Mouse (Mus musculus): ENCODE results near the gene Aloxe3. TPM values are rescaled to one million over a fixed set of nuclear protein-coding genes. Genes with fewer than 3 reads are reported as not detected.

The Aloxe3 gene
- total RNA-seq, 2 experiments from 2014 or later: not detected

DNA sequence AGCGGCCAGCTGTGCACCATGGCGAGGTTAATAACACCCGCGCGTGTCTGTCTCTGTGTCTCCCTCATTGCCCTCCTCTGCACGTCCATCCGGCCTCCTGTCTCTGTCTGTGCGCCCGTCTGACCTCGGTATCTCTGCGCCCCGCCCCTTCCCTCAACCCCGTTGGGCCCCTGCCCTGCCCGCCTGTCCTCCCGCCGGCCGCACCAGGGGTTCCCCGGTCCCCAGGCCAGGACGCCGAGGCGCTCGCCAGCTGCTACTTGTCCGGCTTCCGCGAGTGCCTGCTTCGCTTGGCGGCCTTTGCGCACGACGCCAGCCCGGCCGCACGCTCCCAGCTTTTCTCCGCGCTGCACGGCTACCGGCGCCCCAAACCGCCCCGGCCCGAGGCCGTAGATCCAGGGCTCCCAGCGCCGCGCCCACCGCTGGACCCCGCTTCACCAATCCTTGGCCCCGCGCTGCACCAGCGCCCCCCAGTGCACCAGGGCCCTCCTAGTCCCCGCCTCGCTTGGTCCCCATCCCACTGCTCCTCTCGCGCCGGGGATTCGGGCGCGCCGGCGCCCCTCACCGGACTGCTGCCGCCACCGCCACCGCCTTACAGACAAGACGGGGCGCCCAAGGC, 3.3 kb upstream of the Aloxe3 start, which contains the start of gene 9130213A22Rik:
Gene 9130213A22Rik (minus strand): TSS at position 254 of the 616 bp plus-strand sequence.
- peak; percentile 87 to 94 for DNase-seq
- intact Hi-C loops (cut with DNase I): loop anchor here (1.0 kb wide), 1 partner anchor 30 kb away; no protein-coding TSS in a partner anchor

- peak; percentile 89 to 90 for DNase-seq
- intact Hi-C loops (cut with DNase I): no loop called here
Observed at GRCm38 (mm10) chr11:69123056-69123692, 2.5 kb upstream of the Aloxe3 start.

DNA sequence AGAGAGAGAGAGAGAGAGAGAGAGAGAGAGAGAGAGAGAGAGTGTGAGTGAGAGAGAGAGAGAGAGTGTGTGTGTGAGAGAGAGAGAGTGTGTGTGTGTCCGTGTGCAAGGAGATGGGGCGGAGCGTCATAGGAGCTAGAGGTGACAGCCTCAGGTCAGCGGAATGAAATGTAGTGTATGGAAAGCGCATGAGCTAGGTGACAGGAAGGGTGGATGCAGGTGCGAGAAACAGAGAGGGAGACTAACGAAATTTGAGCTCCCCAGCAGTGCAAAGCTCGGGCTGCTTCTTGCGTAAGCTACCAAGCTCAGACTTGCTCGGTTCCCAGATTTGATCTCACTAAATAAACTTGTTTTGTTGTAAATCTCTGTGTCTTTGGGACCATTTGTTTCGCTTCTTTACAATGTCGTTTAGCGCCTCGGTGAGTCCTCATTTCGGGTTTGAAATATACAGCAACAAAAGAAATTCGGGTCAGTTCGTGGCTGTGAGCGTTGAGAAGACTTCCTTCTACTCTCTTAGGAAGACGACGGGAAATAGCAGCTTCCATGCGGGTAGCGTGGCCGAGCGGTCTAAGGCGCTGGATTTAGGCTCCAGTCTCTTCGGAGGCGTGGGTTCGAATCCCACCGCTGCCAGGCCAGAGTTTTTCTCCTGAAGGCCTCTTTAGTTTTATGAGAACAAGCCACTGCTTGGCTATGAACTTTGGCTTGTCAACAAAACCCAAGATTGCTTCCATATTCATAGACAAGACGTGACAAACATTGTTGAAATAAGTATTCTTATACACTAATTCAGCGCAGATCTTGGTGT, 1.8 kb upstream of the Aloxe3 start:
- intact Hi-C loops (cut with DNase I): loop anchor here (1.0 kb wide), 2 partner anchors 61 to 83 kb away; no protein-coding TSS in a partner anchor
- DNase-seq: peak; percentile 91 to 94

DNA sequence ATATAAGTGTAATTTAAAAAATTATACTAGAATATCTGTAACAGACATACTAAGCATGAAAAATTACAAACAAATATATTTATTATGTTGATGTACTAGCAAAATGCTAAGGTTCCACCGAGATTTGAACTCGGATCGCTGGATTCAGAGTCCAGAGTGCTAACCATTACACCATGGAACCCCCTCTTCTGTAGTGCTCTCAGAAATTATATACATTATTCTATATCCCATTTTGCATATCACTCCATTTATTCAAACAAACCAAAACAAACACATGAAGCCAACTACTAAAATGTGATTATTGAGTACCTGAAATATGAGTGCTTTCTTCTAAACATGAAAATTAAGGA, 1.2 kb upstream of the Aloxe3 start:
- peak; percentile 69 to 70 for DNase-seq
- intact Hi-C loops (cut with DNase I): loop anchor here (1.0 kb wide), 2 partner anchors 61 to 83 kb away; no protein-coding TSS in a partner anchor

GRCm38 (mm10) chr11:69125041-69125851, 450 bp upstream of the Aloxe3 start:
- peak; percentile 81 to 84 for DNase-seq
- intact Hi-C loops (cut with DNase I): loop anchor here (5.0 kb wide), 2 partner anchors 117 to 223 kb away; partner anchors contain the start of gene Rpl26

DNA sequence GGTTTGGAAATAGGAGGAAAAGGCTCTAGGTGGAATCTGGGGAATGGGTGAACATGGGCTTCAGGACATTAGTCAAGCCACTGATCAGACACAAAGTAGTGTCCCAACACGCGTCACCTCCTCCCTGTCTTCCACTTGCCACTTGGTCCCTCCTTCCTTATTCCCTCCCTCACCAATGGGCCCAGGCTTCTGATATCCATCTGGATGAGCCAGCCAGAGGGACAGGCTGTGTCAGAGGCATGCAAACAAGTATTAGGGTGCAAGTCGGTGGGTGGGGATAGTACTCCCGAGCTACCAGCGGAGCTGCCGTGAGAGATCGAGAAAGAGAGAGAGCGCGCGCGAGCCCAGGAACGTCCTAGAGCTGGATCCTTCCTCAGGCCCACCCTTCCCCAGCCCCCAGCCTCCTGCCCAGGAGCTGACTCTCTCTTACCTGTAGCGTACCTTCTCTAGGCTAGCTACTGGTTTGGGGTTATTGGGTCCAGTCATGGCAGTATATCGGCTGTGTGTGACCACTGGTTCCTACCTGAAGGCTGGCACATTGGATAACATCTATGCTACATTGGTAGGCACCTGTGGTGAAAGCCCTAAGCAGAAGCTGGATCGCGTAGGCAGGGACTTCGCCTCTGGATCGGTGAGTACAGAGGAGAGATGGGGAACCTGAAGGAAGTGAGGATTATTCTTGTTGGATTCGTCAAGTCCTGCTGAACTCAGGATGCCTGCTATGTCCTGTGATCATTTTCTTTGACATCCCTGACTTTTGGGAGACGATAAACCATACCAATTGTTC, 416 bp downstream of the Aloxe3 start:
- intact Hi-C loops (cut with DNase I): loop anchor here (5.0 kb wide), 2 partner anchors 116 to 224 kb away; partner anchors contain the start of gene Rpl26
- peak in 1 of 2 experiments; percentile 16 for DNase-seq

DNA sequence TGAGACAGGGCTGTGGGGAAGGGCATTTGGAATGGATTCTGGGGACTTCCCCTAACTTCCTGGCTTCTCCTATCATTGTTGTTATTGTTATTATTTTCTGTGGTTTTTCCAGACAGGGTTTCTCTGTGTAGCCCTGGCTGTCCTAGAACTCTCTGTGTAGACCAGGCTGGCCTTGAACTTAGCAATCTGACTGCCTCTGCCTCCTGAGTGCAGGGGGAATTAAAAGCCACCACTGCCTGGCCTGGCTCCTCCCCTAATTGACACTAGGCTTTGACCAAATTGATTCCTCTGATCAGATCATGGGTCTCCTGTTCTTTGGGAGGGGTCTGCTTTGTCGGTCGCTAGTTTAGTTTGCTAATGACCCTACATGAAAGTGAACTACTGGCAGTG, 1.0 kb downstream of the Aloxe3 start:
- intact Hi-C loops (cut with DNase I): loop anchor here (1.0 to 5.0 kb wide), 3 partner anchors 23 to 224 kb away; partner anchors contain the start of gene Rpl26
- DNase-seq: no peak

GRCm38 (mm10) chr11:69128426-69129122, 2.9 kb downstream of the Aloxe3 start:
- DNase-seq: no peak
- intact Hi-C loops (cut with DNase I): loop anchor here (5.0 kb wide), 2 partner anchors 114 to 226 kb away; partner anchors contain the start of gene Rpl26

DNA sequence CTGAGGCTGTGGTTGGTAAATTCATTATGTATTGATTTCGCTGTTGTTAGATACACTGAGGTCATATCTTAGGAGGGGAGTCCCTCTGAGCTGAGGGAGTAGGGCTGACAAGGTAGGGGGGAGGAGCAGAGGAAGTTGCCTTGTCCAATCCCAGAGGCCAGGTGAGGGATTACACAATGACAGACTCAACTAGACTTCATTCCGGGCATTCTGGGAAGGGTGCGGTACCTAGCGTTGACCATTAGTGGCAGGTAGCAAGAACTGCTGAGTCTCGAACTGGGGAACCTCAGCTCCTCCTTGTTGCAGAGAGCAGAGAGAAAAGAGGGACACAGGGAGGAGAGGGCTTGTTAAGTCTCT, 7.8 kb downstream of the Aloxe3 start:
- intact Hi-C loops (cut with DNase I): no loop called here
- no peak for DNase-seq

GRCm38 (mm10) chr11:69133923-69134621, 8.4 kb downstream of the Aloxe3 start:
- DNase-seq: peak; percentile 35 to 36
- intact Hi-C loops (cut with DNase I): no loop called here

DNA sequence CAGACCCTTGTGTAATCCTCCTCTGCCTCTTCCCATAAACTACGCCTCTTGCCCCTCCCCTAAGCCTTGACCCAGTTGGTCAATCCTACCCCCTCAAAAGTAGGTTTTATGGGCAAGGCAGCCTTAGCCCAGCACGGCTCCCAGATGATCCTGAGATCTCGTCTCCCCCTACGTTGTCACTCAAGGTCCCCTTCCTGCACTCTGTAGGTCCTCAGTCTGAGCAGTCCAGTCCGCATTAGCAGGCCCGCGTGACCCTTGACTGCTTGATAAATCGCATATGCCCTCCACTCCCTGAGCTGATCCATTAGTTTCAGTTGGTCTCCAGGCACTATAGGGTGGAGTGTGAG, 8.9 kb downstream of the Aloxe3 start:
- no peak for DNase-seq
- intact Hi-C loops (cut with DNase I): no loop called here

DNA sequence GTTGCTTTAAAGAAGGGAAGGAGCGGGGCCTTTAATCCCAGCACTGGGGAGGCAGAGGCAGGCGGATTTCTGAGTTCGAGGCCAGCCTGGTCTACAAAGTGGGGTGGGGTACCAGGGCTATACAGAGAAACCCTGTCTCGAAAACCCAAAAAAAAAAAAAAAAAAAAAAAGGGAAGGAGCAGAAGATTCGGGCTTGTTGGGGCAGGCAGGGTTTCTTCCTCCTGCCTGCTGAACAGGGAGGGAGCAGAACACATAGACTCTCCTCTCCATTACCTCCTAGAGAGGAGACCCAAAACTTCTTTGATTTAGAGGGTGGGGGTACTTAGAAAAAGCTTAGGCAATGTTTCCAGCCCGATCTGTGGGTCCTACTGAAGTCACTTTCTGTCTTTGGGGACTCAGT, 9.7 kb downstream of the Aloxe3 start:
- intact Hi-C loops (cut with DNase I): no loop called here

GRCm38 (mm10) chr11:69147546-69147945, 21.9 kb downstream of the Aloxe3 start:
- intact Hi-C loops (cut with DNase I): no loop called here
- no peak for DNase-seq

More for the DNA sequence above, 9.7 kb downstream of the Aloxe3 start:
- DNase-seq: no peak

- intact Hi-C loops (cut with DNase I): no loop called here
- DNase-seq: no peak
Observed at GRCm38 (mm10) chr11:69148451-69148960, 22.8 kb downstream of the Aloxe3 start.

GRCm38 (mm10) chr11:69149728-69150127, 24.0 kb downstream of the Aloxe3 start:
- DNase-seq: no peak
- intact Hi-C loops (cut with DNase I): loop anchor here (1.0 kb wide), 2 partner anchors 22 to 82 kb away; no protein-coding TSS in a partner anchor

DNA sequence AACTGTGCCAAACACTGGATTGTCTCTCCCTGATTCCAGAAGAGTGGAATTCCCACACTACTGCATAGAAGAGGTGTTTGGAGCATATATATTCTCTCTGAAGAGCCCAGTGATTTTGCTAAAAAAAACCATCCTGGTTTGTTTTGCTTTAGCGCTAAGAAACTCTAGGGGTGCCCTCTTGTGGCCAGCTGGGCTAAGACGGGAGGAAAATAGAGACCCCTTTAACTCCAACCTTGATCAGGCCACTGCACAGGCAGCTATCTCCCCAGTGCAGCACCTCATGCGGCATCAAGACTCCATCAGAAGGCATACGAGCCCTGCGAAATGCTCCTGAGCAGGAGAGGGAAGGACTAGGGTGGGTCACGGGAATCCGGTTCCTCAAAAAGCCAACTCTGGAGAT, 24.7 kb downstream of the Aloxe3 start:
- intact Hi-C loops (cut with DNase I): loop anchor here (1.0 kb wide), 1 partner anchor 83 kb away; no protein-coding TSS in a partner anchor
- peak; percentile 60 to 79 for DNase-seq

DNA sequence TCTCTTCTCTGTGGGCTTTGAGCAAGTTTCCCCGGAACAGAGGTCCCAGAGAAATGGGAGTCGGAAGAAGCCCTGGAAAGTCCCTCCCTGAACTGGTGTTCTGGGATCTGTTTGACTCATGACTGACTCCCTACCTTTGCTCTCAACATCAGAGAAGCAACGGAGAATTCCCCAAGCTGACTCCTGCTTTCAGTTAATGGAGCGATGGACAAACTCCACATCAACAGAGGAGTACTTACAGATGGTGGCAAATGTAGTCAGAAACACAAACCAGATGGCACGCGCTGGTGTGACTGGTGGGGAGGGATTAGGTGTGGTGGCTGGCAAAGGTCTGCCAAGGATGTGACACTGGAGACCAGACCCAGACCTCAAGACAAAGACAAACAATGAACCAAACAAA, 25.3 kb downstream of the Aloxe3 start:
- no peak for DNase-seq
- intact Hi-C loops (cut with DNase I): no loop called here

- intact Hi-C loops (cut with DNase I): no loop called here
- no peak for DNase-seq
Observed at GRCm38 (mm10) chr11:69153831-69154230, 28.1 kb downstream of the Aloxe3 start.

All from heart, postnatal 36 days (tissue).